Mouse (Mus musculus): ENCODE results near the gene Cux1.

Cux1 gene

DNA sequence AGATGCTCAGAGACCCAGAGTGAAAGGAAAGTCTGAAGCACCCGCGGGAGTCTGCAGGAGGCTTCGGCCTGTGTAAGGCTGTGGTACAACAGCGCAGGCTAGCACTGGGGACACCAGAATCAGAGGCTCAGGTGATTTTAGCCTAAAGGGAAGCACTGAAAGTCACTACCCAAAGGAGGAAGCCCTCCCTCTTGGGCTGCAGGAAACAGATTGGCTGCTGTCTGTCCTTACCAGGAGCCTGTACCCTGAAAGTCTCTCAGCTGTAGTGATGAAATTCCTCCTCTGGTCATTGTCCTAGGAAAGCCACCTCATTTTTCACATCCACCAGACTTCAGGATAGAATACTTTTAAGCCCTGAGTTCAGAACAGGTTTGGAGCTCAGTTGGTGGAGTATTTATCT is 30.5 kb downstream of the Cux1 start:
- no peak for DNase-seq (ENCODE audit: low spot score)

DNA sequence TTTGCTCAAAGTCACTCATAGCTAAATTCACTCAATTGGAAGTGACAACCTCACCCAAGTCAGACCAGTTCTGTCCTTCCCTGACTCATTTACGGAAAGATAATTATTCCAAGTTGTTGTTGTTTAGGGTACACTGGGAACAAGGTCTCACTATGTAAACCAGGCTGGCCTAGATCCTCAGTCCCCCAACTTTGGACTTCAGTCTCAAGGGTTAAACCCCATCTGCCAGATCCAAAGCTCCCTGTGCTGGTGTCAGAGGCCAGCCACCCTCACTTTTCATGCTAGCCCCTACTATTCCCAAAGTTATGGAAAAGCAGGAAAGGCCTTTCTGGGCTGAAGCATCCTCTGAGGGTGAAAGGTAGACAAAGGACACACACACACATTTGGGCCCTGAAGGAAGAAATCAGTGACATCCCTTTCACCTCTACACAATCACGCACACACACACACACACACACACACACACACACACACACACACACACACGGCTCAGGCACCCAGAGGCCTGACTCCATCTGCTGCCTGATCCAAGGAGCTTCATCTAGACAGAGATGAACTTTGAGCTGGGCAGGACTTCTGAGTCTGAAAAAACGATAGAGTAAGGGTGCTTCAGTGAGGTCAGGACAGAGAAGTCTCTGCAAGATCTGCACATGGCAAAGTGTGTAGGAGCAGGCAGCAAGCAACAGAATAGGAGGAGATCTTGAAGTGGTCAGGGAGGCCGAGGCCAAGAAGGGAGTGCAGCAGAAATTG is 31.1 kb downstream of the Cux1 start:
- DNase-seq (ENCODE audit: low spot score): no peak

GRCm38 (mm10) chr5:136535204-136535603 is 32.1 kb downstream of the Cux1 start:
- DNase-seq (ENCODE audit: low spot score): no peak

DNA sequence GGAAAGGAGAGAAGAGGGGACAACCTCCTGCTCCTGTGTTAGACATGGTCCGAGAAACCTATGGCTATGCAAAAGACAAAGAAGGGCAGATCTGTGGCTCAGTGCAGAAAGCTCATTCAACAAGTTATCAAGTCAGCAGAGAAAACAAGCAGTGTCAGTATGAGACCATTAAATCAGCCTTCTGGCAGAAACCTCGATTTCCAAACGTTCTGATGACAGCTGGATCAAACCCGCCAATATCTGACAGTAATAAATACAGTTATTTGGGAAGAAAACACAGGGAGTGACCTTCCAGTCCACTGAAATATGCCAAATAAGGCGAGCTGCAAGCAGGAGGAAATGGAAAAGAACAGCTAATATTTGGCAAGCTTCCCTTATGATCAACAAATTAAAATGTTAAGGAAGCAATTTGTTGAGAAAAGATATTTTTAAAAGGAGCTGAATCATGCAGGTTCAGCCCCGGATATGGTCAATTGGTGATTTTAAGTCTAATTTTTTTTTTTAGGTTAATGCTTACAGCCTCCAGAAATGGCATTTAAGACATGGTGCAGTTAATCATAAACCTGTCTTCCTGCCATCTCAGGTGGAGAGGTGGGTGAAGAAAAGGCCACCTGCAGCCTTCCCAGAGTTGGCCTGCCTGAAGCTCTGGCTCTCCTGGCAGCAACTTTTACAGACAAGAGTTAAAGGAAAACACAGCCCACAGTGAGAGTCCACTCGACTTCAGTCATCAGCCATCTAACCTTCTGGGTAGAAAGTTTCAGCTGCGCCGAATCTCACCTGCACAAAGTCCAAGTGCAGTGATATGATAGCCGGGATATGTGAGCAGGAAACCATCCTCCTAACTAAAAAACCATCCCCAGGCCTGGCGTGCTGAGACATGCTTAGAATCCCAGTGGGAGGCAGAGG is 33.7 kb downstream of the Cux1 start:
- no peak for DNase-seq (ENCODE audit: low spot score)

DNA sequence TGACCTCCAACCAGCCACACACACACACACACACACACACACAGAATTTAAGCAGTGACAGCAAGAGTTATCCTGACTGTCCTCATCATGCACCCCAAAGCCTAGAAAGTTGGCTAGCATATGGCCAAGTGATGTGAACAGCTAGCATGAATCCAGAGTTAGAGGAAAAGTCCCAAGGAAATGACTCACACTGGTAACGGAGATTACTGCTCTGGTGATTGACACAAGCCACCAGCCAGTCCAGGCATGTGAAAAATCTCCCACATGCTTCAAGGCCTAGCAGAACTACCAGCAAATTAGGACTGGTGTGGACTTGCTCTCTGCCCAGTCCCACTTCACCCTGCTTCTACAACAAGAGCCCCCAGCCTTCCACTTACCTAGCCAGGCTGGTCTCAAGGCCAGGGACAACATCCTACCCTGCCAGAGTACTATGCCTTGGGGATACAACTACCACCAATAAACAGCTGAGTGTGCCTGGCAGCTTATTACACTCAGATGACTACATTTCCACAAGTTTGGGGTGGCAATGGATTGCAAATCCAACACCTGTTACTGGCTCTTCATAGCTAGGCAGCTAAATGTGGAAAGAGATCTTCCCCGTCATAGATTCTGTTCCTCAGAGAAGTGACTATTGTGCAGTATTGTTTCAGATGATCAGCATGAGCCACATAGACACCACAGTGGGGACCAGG is 35.5 kb downstream of the Cux1 start:
- no peak for DNase-seq (ENCODE audit: low spot score)

DNA sequence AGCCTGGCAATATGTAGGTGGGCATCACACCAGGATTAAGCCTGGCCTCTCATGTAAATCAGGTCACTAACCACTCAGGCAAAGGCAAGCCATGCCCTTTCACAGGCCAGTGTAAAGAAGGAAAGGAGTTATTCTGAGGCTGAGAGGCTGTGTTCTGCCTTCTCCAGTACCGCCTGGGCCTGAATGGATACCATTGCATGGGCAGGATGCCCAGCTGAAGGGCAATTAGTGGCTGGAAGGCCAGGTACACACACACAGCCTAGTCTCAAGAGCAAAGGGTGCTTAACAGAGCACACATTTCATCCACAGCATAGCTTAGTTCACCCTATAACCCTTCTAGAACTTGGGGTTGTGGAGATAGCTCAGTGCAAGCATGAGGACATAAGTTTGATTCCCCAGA is 36.4 kb downstream of the Cux1 start:
- DNase-seq (ENCODE audit: low spot score): no peak

GRCm38 (mm10) chr5:136529165-136529564 is 38.1 kb downstream of the Cux1 start:
- DNase-seq (ENCODE audit: low spot score): no peak

DNA sequence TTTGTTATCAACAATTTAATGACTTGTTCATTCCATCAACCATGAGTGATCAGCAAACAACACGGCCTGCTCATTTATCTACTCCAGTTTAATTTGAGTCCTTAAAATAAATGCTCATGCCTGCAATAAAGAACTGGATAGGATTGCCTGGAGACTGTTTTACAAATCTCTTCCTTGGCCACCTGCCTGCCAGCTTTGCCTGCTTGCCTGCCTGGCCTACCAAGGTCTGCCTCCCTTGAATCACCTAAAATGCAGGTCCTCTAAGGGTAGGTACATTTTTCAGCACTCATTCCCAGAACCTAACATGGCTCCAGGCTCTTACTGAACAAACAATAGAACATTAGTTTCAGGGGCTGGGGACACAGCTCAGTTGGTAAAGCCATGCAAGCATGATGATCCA is 39.4 kb downstream of the Cux1 start:
- no peak for DNase-seq (ENCODE audit: low spot score)

- DNase-seq (ENCODE audit: low spot score): no peak
These were observed 40.8 kb downstream of the Cux1 start for GRCm38 (mm10) chr5:136526545-136526909.

DNA sequence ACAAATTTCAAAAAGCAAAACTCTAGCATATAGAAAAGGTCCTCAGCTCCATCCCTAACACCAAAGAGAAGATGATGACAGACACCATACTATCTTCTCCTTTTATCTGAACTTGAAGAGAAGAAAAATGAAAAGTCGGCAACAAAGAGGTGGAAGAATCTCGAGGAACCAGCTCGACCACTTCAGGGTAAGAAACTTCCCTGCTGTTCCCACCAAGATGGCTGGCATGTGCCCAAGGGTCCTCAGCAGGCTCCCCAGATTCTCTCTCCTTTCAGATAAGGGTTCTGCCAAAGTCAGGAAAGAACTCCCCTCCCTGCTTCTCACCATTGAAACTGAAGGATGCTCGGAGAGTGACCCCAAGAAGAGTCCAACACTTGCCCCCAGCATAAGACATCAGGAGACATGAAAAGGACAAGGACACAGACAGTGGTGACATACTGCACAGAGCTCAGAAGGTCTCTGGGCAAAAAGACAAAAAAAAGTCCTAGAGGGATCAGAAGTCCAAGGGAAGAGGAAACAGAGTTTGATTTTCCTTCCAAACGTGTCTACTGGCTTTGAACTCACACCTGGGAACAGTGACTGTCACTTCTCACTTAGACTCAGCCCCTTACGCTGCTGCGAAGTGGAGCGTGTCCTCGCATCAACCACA is 41.3 kb downstream of the Cux1 start:
- no peak for DNase-seq (ENCODE audit: low spot score)

GRCm38 (mm10) chr5:136522843-136523463 is 44.3 kb downstream of the Cux1 start:
- peak; percentile 37 for DNase-seq (ENCODE audit: low spot score)

DNA sequence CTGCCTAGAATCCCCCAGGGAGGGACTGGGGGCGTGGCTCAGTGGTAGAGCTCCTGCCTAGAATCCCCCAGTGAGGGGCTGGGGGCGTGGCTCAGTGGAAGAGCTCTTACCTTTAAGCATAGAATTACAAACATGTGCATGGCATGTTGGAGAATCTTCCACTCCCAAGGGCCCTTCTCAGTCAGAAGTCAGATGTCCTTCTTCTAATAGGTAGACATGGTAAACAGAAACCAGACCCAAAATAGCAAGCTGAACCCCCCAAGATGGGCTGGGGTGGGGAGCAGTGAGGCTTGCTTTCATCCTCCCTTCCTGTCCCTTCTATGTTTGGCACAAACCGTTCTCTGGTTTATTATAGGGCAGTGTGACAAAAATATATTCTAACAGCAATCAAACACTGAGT is 45.6 kb downstream of the Cux1 start:
- no peak for DNase-seq (ENCODE audit: low spot score)

DNA sequence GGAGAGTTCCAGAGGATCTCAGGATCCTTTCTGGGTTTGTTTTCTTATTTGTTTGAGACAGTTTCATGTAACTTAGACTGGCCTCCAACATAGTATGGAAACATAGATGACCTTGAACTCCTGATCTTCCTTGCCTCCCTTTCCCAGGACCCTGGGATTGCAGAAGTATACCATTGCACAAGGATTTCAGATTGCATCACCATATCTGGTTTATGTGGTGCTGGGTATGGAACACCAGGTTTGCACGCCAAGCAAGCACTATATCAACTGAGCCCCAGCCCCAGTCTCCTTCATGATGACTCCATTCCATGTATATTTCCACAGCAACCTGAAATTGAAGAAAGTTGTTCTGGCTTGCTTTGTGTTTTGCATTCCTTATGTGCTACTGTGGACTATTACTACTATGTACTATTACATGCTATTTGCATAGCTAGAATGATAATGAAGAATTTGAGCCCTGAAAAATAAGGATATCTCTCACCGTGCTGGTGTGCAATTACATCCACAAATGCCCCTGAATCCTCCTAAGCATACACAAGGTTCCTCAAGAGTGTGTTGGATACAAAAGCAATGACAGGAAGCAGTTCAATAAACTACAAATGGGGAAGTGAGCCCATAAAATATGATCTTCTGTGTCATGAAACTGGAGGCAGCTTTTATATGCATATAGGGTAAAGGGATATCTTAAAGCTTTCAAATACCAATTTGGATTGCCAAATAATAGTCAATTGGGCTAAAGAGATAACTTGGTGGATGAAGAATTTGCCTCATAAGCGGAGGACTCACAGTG is 48.4 kb downstream of the Cux1 start:
- DNase-seq (ENCODE audit: low spot score): no peak

GRCm38 (mm10) chr5:136517510-136517909 is 49.8 kb downstream of the Cux1 start:
- DNase-seq (ENCODE audit: low spot score): no peak

DNA sequence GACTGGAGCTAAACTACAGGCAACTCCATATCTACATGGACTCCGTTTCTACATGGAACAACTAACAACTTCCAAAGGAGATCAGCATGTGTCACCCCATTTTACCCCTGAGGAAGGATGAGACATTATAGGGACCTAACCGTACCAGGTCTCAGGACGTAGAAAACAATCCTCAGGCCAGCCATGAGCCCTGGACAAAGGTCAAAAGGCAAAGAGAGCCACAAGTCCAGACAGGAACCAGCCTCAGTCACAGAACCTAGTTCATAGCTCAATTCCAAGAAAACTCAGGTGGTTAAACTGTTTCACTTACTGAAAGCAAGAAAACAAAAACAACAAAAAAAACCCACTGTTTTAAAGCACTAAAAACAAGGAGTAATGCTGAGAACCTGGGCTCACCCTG is 50.7 kb downstream of the Cux1 start:
- no peak for DNase-seq (ENCODE audit: low spot score)

DNA sequence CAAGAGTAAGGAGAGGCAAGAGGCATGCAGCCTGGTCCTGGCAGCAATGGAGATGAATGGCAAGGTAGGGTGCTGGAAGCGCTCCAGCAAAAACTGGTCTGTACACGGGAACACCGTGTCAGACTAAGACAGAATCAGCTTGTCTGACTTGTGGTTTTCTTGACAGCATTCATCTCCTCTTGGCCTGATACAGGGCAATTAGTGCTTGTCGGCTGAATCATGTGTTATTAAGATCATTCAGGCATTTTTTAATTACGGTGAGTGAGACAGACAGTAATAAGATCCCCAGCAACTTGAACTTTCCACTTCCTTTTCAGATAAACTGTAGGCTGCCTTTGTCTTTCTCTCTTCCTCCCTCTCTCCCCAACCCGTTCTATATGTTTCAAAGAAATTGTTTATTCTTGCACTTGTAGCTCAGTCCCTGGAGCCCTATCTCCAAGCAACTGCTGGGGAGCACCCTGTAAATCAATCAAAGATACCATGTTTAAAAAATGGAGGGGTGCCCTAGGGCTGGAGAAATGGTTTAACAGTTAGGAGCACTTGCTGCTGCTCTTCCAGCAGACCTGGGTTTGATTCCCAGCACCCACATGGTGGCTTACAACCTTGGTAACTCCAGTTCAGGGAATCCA is 53.1 kb downstream of the Cux1 start:
- no peak for DNase-seq (ENCODE audit: low spot score)

GRCm38 (mm10) chr5:136512103-136512674 is 55.1 kb downstream of the Cux1 start:
- no peak for DNase-seq (ENCODE audit: low spot score)

DNA sequence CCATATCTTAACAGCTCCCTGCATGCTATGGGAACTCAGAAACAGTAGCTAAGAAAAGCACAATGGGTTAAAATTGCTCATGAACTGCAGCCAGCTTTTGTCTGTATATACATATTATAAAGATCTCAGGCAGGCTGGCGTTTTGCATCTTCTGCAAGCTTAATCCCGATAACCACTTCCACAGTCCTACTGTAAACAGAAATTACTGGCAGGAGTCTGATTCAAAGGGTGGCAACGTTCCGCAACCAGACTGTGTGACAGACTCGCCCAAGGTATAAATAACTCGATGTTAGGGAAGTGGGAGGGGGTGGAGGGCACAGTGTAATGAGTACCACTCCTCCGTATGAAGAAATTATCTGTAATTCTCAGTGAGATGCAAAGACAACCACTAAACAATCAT is 55.9 kb downstream of the Cux1 start:
- DNase-seq (ENCODE audit: low spot score): no peak

DNA sequence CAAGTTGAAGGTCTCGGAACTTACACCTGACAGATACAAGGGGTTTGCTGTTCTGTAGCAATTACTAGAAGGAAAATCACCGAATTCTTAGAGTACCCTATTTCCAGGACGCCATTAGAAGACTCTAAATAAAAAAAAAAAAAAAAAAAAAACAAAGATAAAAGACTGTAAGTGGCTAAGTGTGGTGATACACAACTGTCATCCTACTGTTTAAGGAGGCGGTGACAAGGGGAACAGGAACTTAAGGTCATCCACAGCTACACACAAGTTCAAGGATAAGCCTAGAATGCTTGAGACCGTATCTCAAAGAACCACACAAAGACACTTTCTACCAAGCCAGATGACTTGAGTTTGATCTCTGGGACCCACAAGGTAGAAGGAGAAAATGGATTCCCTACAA is 56.7 kb downstream of the Cux1 start:
- DNase-seq (ENCODE audit: low spot score): no peak

DNA sequence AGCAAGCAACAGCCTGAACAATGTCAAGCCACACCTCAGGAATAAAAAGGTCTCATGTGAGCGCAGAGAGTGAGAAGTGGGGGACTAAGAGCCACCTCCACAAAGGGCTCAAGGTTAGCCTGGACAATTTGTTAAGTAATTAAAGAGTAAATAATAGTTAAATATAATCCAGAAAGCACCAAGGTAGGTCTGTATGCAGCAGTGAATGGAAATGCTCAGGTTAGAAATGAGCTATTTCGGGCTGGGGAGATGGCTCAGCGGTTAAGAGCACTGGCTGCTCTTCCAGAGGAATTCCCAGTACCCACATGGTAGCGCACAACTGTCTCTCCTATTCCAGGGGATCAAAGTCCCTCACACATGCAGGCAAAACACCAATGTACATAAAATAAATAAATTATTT is 59.7 kb downstream of the Cux1 start:
- DNase-seq (ENCODE audit: low spot score): no peak
